Mouse (Mus musculus) olfactory bulb, adult 2 months (tissue): ENCODE results near the gene Serpina6.

Experiments used
- CTCF ChIP-seq: fragments of 200-500 bp; IDR thresholded peaks from 2 replicates; pipeline ENCODE4 v1.5.1; 2012; ENCODE audit warnings: low read depth, mild to moderate bottlenecking, low read length, moderate library complexity; ENCODE audit not compliant: insufficient read depth
- POLR2A ChIP-seq: fragments of 200-500 bp; IDR thresholded peaks from 2 replicates; pipeline ENCODE4 v1.6.1; 2012; ENCODE audit warnings: mild to moderate bottlenecking, low read depth, low read length, moderate library complexity; ENCODE audit not compliant: insufficient read depth

DNA sequence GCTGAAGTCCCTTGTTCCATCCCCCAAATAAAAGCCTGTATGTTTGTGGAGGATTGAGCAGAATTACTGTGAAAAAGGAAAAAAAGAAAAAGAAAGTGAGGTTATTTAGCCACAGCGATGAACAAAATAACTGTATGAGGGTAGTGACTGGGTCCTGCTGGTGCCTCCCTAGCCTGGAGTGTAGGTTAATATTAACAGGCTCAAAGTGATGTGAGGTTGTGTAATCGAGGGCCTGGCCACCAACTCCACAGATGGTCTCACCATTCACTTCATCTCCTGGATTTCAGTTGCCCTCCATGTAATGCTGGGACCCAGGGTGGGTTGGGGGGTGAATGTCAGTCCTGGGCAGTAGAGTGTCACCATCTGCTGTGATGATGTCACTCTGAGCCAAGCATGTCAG, 24.7 kb upstream of the Serpina6 start:
- TF ChIP-seq POLR2A: no peak
- no peak for TF ChIP-seq CTCF
